Mouse (Mus musculus): ENCODE measurements at regions not wholly inside any gene's neighbourhood (a gene's known extent, or its start where the extent isn't known, plus 50 kb on each side); places are given as distances from the start of the nearest gene placed in this dataset.

- ATAC-seq (ENCODE audit: insufficient number of reproducible peaks, low FRiP score, low TSS enrichment, low read depth): no peak
- Histone ChIP-seq H3K27ac (replicated peaks) (no peak overlapping the region), H3K36me3 (no peaks in the 10 kb centered on the region), H3K9ac (no peak overlapping the region), H3K27me3 (no peaks in the 10 kb centered on the region), H3K4me2 (replicated peaks) (no peak overlapping the region), H3K4me1 (no peaks in the 10 kb centered on the region), H3K4me3 (replicated peaks) (no peak overlapping the region), H3K9me3 (replicated peaks) (no peaks in the 10 kb centered on the region)
- 26% methylated on average over 5 of the region's 5 CpGs for WGBS
These were observed 654.5 kb downstream of the Tmem132b start for GRCm38 (mm10) chr5:126186111-126186510.

- H3K4me1 ChIP-seq: no peaks in the 10 kb centered on the region
- 79% methylated on average over 4 of the region's 4 CpGs for WGBS
- no peak for ATAC-seq (ENCODE audit: insufficient number of reproducible peaks, low FRiP score, low TSS enrichment, low read depth)
These were observed 668.3 kb downstream of the Tmem132b start for GRCm38 (mm10) chr5:126199876-126200275.

DNA sequence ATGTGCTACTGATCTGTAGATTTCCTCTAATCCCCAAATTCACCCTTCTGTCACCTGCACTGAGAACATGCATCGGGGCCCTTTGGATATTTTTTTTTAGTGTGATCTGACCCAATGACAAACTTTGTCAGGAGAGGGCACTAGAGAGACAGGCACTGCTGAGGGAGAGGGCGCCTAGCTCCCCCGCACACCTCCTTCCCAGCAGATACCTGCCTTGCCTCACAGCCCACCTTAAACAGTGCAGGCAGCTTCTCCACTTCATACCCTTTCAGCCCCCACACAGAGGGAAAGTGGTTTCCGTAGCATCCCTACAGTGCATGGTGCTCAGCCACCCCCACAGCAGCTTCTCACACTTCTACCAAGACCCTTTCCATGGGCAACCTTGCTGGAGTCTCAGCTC is 670.0 kb downstream of the Tmem132b start:
- no peak overlapping the region for H3K27ac ChIP-seq (replicated peaks)
- no peaks in the 10 kb centered on the region for H3K9me3 ChIP-seq (replicated peaks)
- no peak for ATAC-seq (ENCODE audit: insufficient number of reproducible peaks, low FRiP score, low TSS enrichment, low read depth)
- no peaks in the 10 kb centered on the region for H3K4me1 ChIP-seq
- H3K27me3 ChIP-seq: no peaks in the 10 kb centered on the region
- H3K4me3 ChIP-seq (replicated peaks): no peak overlapping the region
- 27% methylated on average over 4 of the region's 4 CpGs for WGBS
- H3K36me3 ChIP-seq: no peaks in the 10 kb centered on the region
- no peak overlapping the region for H3K9ac ChIP-seq
- H3K4me2 ChIP-seq (replicated peaks): no peak overlapping the region

More at GRCm38 (mm10) chr5:126199876-126200275, 668.3 kb downstream of the Tmem132b start:
- H3K27me3 ChIP-seq: no peaks in the 10 kb centered on the region
- H3K9ac ChIP-seq: no peak overlapping the region
- H3K36me3 ChIP-seq: no peaks in the 10 kb centered on the region
- H3K4me2 ChIP-seq (replicated peaks): no peak overlapping the region
- H3K27ac ChIP-seq (replicated peaks): no peak overlapping the region
- H3K9me3 ChIP-seq (replicated peaks): no peaks in the 10 kb centered on the region
- no peak overlapping the region for H3K4me3 ChIP-seq (replicated peaks)

GRCm38 (mm10) chr5:126201996-126202395 is 670.4 kb downstream of the Tmem132b start:
- no peak overlapping the region for H3K9ac ChIP-seq
- H3K36me3 ChIP-seq: no peaks in the 10 kb centered on the region
- ATAC-seq (ENCODE audit: insufficient number of reproducible peaks, low FRiP score, low TSS enrichment, low read depth): no peak
- H3K4me2 ChIP-seq (replicated peaks): no peak overlapping the region
- H3K27me3 ChIP-seq: no peaks in the 10 kb centered on the region
- H3K4me1 ChIP-seq: no peaks in the 10 kb centered on the region
- no peak overlapping the region for H3K4me3 ChIP-seq (replicated peaks)
- no peak overlapping the region for H3K27ac ChIP-seq (replicated peaks)
- WGBS: 47% methylated on average over 9 of the region's 9 CpGs
- H3K9me3 ChIP-seq (replicated peaks): no peaks in the 10 kb centered on the region

DNA sequence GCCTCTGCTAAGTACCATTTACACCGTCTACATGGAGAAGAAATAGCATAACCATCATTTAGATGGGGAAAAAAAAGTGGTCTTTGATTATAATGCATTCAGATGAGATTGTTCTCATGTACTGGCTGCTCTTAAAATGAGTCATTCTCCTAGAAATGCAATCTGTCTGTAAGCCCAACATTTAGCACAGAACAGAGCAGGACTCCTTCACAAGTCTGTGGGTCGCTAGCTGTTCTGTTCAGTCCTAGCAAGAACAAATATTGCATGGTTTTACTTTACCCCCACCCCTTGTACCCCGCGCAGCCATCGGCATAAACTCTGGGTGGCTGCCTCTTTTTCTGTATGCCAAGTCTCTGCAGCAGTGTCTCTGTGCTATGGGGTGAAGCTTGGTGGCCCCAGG is 685.4 kb downstream of the Tmem132b start:
- H3K4me1 ChIP-seq: no peaks in the 10 kb centered on the region
- 89% methylated on average over 5 of the region's 5 CpGs for WGBS
- no peak for ATAC-seq (ENCODE audit: insufficient number of reproducible peaks, low FRiP score, low TSS enrichment, low read depth)

DNA sequence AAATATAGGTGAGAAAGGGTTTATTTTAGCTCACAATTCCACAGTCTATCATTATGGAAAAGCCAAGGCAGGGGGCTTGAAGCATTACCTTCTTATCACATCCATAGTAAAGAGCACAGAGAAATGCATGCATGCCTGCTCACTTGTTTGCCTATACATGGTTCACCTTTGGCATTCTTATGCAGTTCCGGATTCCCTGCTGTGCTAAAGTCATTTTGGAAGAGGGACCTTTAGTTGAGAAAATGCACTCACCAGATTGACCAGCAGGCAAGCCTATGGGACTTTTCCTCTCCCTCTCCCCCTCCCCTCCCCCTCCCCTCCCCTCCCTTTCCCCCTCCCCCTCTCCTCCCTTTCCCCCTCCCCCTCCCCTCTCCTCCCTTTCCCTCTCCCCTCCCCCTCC is 686.2 kb downstream of the Tmem132b start:
- Histone ChIP-seq H3K9ac (no peak overlapping the region), H3K4me1 (no peaks in the 10 kb centered on the region), H3K27me3 (no peaks in the 10 kb centered on the region), H3K4me3 (replicated peaks) (no peak overlapping the region), H3K27ac (replicated peaks) (no peak overlapping the region), H3K9me3 (replicated peaks) (no peaks in the 10 kb centered on the region), H3K4me2 (replicated peaks) (no peak overlapping the region), H3K36me3 (no peaks in the 10 kb centered on the region)
- WGBS: 71% methylated on average over 1 of the region's 1 CpGs
- ATAC-seq (ENCODE audit: insufficient number of reproducible peaks, low FRiP score, low TSS enrichment, low read depth): no peak

More for the DNA sequence above, 685.4 kb downstream of the Tmem132b start:
- Histone ChIP-seq H3K36me3 (no peaks in the 10 kb centered on the region), H3K9me3 (replicated peaks) (no peaks in the 10 kb centered on the region), H3K4me2 (replicated peaks) (no peak overlapping the region), H3K27me3 (no peaks in the 10 kb centered on the region), H3K9ac (no peak overlapping the region), H3K27ac (replicated peaks) (no peak overlapping the region), H3K4me3 (replicated peaks) (no peak overlapping the region)

- 85% methylated on average over 3 of the region's 3 CpGs for WGBS
- Histone ChIP-seq H3K4me2 (replicated peaks) (no peak overlapping the region), H3K9me3 (replicated peaks) (no peaks in the 10 kb centered on the region), H3K9ac (no peak overlapping the region), H3K4me3 (replicated peaks) (no peak overlapping the region), H3K4me1 (no peaks in the 10 kb centered on the region), H3K27ac (replicated peaks) (no peak overlapping the region), H3K27me3 (no peaks in the 10 kb centered on the region), H3K36me3 (no peaks in the 10 kb centered on the region)
- no peak for ATAC-seq (ENCODE audit: insufficient number of reproducible peaks, low FRiP score, low TSS enrichment, low read depth)
These were observed 692.1 kb downstream of the Tmem132b start for GRCm38 (mm10) chr5:126223696-126224095.

- 73% methylated on average over 4 of the region's 4 CpGs for WGBS
- Histone ChIP-seq H3K4me2 (replicated peaks) (no peak overlapping the region), H3K4me3 (replicated peaks) (no peak overlapping the region), H3K9me3 (replicated peaks) (no peaks in the 10 kb centered on the region), H3K9ac (no peak overlapping the region), H3K27ac (replicated peaks) (no peak overlapping the region), H3K27me3 (no peaks in the 10 kb centered on the region), H3K4me1 (no peaks in the 10 kb centered on the region), H3K36me3 (no peaks in the 10 kb centered on the region)
- ATAC-seq (ENCODE audit: insufficient number of reproducible peaks, low FRiP score, low TSS enrichment, low read depth): no peak
These were observed 699.2 kb downstream of the Tmem132b start for GRCm38 (mm10) chr5:126230768-126231167.

DNA sequence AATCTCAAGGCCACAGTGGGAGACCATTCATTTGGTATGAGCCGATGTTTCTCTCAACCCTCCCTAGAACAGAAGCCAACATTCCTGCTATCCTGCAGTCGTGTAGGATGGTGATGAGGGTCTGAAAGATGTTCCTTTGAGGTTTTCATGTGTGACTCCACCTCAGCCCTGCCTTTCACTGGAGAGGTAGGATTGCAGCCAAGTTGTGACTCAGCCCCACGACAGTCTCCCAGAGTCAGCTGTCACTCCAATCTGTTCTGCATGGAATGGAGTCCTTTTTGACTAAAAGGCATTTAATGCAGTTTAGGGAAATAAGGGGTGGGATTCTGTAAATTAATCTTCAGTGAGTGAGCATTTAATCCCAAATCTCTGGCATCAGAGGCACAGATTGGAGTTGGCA is 706.5 kb downstream of the Tmem132b start:
- no peaks in the 10 kb centered on the region for H3K36me3 ChIP-seq
- WGBS: 50% methylated on average over 3 of the region's 3 CpGs
- H3K9me3 ChIP-seq (replicated peaks): no peaks in the 10 kb centered on the region
- H3K27me3 ChIP-seq: no peaks in the 10 kb centered on the region
- ATAC-seq (ENCODE audit: insufficient number of reproducible peaks, low FRiP score, low TSS enrichment, low read depth): no peak
- H3K27ac ChIP-seq (replicated peaks): no peak overlapping the region
- H3K4me1 ChIP-seq: no peaks in the 10 kb centered on the region
- no peak overlapping the region for H3K4me3 ChIP-seq (replicated peaks)
- no peak overlapping the region for H3K9ac ChIP-seq
- no peak overlapping the region for H3K4me2 ChIP-seq (replicated peaks)

GRCm38 (mm10) chr5:126245776-126246175 is 714.2 kb downstream of the Tmem132b start:
- H3K4me1 ChIP-seq: no peaks in the 10 kb centered on the region
- no peak overlapping the region for H3K4me2 ChIP-seq (replicated peaks)
- H3K27ac ChIP-seq (replicated peaks): no peak overlapping the region
- no peak overlapping the region for H3K9ac ChIP-seq
- ATAC-seq (ENCODE audit: insufficient number of reproducible peaks, low FRiP score, low TSS enrichment, low read depth): no peak
- WGBS: 82% methylated on average over 2 of the region's 2 CpGs
- H3K27me3 ChIP-seq: no peaks in the 10 kb centered on the region
- H3K4me3 ChIP-seq (replicated peaks): no peak overlapping the region
- no peaks in the 10 kb centered on the region for H3K9me3 ChIP-seq (replicated peaks)
- no peaks in the 10 kb centered on the region for H3K36me3 ChIP-seq

DNA sequence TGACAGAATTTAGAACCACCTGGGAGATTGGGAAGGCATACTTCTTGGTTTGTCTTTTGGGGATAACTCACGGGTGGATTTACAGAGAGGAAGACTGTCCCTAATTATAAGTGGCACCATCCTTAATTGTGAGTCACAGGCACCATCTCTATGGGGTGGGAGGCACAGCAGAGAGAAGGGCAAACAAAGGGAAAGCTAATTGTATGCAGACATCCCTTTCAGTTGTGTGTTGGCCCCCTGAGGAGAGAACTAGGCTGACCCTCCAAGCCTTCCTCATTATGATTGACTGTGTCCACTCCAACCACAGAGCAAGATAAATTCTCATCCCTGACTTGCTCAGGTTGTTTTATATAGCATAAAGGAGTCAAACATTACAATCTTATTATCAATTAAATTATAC is 718.8 kb downstream of the Tmem132b start:
- H3K4me2 ChIP-seq (replicated peaks): no peak overlapping the region
- no peak overlapping the region for H3K4me3 ChIP-seq (replicated peaks)
- H3K4me1 ChIP-seq: no peaks in the 10 kb centered on the region
- WGBS: 32% methylated on average over 1 of the region's 1 CpGs
- ATAC-seq (ENCODE audit: insufficient number of reproducible peaks, low FRiP score, low TSS enrichment, low read depth): no peak
- H3K9me3 ChIP-seq (replicated peaks): no peaks in the 10 kb centered on the region
- H3K36me3 ChIP-seq: no peaks in the 10 kb centered on the region
- H3K27ac ChIP-seq (replicated peaks): no peak overlapping the region
- no peak overlapping the region for H3K9ac ChIP-seq
- H3K27me3 ChIP-seq: no peaks in the 10 kb centered on the region

DNA sequence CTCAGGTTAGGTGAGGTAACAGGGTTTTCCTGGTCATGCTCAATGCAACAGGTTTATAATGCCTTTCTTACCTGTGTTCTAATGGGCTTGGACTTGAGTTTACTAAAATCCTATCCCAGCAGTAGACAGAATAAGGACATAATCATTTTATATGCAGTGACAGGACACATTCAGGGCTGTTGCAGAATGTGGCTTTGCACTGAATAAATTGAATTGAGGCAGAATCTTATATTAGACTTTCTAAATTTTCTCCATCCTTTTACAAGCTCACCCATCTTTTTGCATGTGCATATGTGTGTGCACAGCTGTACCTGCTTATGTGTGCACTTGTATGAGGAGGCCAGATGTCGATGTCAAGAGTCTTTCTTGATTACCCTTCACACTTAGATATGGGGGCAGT is 723.1 kb downstream of the Tmem132b start:
- H3K36me3 ChIP-seq: no peaks in the 10 kb centered on the region
- no peak overlapping the region for H3K4me3 ChIP-seq (replicated peaks)
- H3K4me1 ChIP-seq: no peaks in the 10 kb centered on the region
- H3K27me3 ChIP-seq: no peaks in the 10 kb centered on the region
- no peaks in the 10 kb centered on the region for H3K9me3 ChIP-seq (replicated peaks)
- no peak overlapping the region for H3K9ac ChIP-seq
- no peak overlapping the region for H3K27ac ChIP-seq (replicated peaks)
- ATAC-seq (ENCODE audit: insufficient number of reproducible peaks, low FRiP score, low TSS enrichment, low read depth): no peak
- WGBS: 69% methylated on average over 1 of the region's 1 CpGs
- H3K4me2 ChIP-seq (replicated peaks): no peak overlapping the region

Data from embryonic facial prominence, embryonic 15.5 days (tissue).